Mouse (Mus musculus) bone marrow macrophage, adult 2 months (primary cell): ENCODE results near the gene Ddx17.

ENCODE experiments used
- CTCF ChIP-seq: IDR thresholded peaks from 2 replicates; pipeline ENCODE4 v1.5.1; 2012; ENCODE audit warnings: low read depth, mild to moderate bottlenecking, low read length, moderate library complexity
- POLR2A ChIP-seq: IDR thresholded peaks from 2 replicates; pipeline ENCODE4 v1.6.1; 2012; ENCODE audit warnings: mild to moderate bottlenecking, low read depth, low read length, borderline replicate concordance

DNA sequence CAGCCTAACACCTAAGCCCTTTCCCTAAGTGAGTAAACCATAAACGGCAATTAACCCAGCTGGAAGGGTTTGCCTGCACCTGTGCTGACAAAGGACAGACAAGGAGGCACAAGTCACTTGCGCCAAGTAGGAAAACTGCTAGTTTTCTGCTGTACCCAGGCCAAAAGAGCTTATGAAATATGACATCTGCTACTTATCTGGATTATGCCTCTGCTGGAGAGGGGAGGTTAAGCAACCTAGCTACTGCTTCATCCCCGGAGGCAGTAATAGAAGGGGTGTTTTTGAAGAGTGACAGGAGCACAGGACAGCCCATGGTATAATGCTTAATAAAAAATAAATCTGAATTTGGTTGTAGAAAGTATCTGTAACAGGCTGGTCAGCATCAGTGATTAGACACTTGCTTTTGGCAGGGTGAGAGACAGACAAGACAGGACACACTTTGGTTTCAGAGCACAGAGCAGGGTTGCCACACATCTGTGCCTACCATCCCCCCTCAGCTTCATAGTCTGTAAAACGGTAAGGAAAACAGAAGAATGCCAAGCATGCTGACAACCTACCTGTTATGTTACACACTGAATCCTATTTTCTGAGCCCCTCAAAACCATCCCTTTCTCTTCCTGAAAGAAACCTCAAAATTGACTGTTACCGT, 18.4 kb downstream of the Ddx17 start:
- no peak for TF ChIP-seq CTCF
- no peak for TF ChIP-seq POLR2A
